Mouse (Mus musculus): ENCODE results near the gene Sphk1.
"Not testable (repeated sequence)": the region's sequence is repeated elsewhere in the genome, so short reads cannot be mapped to it uniquely, and the experiment has no call there.

Sphk1 gene

DNA sequence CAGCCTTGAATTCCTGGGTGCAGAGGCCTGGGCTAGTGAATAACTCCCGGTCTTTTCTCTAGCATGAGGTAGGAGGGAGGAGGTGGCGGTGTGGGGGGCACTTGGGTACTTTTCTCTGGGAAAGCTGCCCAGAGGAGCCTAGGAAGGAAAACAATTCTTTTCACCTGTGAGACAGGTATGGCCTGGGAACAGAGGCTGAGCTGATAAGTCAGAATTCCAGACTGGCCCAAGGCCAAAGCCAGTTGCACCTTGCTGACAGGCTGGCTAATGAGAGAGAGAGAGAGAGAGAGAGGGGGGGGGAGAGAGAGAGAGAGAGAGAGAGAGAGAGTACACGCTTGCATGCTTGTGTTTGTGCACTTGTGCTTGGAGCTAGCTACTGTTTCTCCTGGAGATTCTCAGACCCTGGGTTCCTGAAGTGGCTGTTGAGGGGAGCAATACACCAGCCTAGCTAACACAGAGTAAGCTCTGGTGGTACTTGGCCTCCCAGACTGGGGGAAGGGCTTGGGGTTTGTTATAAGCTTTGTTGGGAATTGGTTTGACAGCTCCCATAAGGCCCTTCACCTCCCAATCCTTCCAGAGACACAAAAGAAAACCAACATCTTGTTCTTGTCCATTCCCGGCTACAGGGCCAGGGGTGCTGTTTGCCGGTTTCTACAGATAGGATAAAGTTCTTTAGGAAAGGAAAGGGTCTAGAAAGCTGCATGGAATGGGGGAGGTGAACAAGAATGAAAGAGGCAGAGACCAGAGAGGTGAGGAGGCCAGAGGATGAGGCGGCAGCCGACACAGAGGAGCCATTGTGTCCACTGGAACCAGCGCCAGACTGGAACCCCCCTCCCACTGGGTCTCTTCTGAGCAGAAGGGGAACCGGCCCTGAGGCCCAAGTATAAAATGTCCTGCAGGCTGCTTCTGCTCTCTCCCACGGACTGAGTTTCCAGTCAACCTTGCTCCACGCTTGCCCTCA is at the start of gene Sphk1:
Sphk1 (plus strand) TSS at position 739 of the 961 bp plus-strand sequence.
- peak; percentile 95 for DNase-seq

DNA sequence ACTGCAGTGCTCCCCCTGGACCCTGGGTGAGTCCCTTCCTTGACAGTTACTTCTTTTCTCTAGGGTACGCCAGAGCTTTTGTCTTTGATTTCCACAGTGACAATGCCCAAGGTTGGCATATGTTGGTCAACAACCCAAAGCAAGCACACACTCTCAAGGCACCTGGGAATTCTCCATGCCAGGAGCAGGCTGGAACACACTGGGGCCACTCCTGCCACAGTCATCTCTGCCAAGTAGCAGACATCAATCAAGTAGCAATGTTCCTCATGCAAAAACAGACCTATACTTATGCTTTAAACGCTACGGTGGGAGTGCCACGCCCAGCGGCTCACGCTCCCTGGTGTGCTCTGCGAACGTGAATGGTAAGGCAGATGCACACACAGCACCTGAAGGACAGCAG is 49.8 kb upstream of the Sphk1 start:
- no peak for DNase-seq

DNA sequence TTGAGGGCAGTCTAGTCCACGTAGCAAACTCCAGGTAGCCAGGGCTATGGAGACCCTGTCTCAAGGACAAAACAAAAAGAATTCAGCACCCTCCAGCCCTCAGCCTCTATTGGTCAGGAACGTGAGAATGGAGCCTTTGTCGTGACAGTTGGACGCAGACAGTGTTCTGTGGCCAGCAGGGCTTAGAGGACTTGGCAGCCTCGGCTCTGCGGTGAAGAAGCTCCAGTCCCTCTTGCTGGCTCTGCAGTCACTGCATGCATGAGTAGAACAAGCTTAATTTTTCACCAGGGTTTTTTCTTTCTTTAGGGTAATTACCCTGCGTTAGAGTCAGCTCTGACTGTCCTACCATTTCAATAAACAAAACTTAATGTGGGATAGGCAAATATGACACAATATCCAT is 48.9 kb upstream of the Sphk1 start:
- DNase-seq = no peak

DNA sequence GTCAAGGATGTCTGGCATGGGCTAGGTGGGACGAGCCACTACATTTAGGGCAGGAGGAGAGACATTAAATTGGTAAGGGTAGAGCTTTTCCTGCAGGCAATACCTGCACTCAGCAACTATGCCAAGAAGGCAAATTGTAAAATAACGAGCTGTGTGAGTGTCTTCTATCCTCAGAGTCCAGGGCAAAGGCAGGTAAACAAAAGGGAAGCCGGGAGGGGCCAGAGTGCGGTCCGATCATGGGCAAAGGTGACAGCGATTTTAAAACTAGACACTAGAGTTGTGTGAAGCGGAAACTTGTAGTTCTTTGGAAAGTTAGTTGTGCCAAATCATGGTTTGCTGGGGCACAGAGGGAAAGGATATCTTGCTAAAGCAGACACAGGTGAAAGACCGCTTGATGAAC is 46.5 kb upstream of the Sphk1 start:
- DNase-seq = no peak

GRCm38 (mm10) chr11:116488207-116488606 is 42.5 kb upstream of the Sphk1 start:
- no peak for DNase-seq

DNA sequence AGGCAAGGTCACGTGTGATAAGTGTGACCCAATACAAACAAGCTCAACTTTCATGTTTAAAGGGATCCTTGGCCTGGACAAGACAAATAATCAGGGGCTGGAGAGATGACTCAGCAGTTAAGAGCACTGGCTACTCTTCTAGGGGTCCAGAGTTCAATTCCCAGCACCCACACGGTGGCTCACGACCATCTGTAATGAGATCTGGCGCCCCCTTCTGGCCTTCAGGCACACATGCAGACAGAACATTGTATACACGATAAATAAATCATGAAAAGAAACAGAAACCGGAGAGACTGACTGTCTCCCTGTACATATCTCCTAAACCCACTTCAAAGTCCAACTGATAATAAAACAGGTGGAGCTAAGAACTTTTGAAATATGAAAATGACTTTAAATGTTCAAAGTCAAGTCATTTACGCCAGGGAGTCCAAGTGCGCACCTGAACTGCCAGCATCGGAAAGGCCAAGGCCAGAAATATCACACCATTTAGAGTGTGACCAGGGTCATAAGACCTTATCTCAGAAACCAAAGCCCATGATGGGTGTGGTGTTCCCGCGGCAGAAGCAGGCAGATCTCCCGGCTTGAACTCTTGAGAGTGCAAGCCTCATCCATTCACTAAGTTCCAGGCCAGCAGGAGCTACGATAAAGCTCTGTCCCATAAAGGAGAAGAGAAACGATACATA is 41.9 kb upstream of the Sphk1 start:
- DNase-seq = peak; percentile 40

DNA sequence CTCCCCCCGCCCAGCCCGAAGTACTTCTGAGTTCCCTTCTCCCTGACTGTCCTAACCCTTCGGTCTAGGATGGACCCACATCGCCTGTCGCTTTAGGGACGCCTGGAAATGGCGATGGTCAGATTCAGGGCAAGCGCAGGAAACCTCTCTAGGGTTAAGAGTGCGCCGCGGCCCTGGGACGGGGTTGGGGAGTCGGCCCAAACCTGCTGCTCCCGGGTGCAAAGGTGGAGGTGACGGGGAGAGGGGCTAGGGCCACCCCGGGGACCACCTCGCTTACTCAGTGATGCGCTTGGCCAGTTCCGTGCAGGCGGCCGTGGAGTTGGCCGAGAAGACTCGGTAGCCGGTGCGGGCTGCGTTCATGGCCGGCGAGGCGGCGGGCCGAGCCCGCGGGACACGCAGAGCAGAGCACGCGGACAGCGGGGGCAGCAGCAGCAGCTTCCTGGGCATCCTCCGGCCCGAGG is 40.9 kb upstream of the Sphk1 start:
- no peak for DNase-seq

- peak; percentile 96 for DNase-seq
Observed at GRCm38 (mm10) chr11:116490232-116491107, 40.3 kb upstream of the Sphk1 start.

GRCm38 (mm10) chr11:116491338-116491737 is 39.4 kb upstream of the Sphk1 start:
- DNase-seq = no peak

- DNase-seq = not testable (repeated sequence)
Observed at GRCm38 (mm10) chr11:116492507-116492906, 38.2 kb upstream of the Sphk1 start.

- DNase-seq = no peak
Observed at GRCm38 (mm10) chr11:116493191-116493590, 37.5 kb upstream of the Sphk1 start.

DNA sequence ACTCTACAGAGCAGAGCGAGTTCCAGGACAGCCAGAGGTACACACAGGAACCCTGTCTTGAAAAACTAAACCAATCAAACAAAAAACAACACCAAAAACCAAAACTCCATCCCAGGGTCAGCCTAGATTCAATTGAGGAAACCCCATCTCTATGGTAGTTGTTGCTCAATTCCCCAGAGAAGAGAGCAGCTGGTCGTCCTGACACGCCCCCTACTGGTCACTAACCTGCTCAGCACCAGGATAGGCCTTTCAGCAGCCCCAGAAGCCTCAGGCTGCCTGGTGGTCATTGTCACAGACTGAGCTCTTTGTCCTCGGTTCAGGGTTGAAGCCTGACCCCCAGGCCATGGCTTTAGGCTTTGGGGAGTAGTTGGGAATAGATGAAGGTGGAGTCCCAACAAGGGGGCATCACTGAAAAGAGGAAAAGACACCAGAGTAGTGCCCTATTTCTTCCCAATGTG is 36.9 kb upstream of the Sphk1 start, which contains the start of gene Prpsap1:
Prpsap1 (minus strand) TSS at position 408 of the 458 bp plus-strand sequence.
- DNase-seq = peak; percentile 84

DNA sequence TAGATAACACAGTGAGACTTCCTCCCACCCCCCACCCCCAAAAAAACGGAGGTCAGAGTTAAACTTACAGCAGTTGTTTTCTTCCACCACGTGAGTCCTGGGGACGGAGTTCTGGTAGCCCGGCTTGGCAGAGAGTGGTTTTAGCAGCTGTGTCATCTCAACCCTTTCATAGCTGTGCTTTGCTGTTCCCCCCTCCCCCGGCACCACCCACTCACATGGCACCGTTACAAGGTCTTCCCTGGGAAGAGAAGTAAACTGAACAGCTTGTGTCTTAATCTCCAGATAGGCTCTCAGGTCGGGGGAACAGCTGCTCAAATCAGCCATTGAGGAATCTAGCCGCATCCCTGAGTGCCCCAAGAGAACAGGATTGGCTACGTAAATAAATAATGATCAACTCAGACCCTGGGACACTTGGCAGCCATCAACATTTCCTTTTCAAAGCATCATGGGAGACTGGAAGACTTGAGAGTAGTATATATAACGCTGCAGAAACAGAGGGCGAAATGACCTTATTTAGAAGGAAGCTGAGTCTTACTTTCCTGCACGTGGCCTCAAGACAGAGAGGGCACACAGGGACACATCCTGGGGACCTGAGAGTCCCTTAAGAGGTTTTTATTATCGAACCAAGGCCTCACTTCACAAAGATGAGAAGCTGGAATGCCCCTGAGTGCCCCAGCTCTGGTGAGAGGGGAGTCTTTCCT is 36.1 kb upstream of the Sphk1 start:
- DNase-seq = peak; percentile 74

DNA sequence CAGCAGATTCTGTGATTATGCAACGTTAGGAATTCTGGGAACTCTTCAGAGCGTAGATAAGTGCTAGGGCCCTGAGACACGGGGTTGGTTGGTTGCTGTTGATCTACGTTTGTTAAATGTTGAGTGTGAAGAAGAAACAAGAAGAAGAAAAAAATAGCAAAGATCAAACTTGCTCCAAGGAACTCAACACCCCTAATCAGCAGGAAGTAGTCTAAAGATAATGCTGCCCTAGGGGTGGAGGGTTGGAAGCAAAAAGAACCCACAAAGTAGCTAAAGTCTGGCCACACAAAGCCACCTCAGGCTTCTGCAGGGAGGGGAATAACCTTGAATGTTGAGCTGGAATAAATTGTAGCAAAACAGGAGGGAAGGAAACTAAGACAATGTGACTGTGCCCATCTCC is 33.4 kb upstream of the Sphk1 start:
- no peak for DNase-seq

DNA sequence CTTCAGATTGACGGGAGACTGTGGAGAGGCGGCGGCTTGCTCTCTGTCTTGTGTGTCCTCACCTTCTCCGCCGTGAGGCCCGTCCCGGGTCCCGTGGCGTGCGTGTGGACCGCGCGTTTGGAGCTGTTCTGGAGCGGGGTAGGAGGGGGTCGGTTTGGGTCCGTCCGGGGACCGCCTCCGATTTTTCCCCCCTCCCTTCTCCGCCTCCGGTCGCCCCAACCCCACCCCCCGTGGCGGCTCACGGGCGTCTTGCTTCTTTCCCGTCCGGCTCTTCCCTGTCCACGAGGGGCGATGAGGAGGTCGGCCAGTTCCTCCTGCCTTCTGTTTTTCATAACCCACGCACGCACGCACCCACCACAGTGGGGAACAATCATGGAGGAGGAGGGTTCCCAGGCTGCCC is 32.1 kb upstream of the Sphk1 start:
- DNase-seq = no peak

DNA sequence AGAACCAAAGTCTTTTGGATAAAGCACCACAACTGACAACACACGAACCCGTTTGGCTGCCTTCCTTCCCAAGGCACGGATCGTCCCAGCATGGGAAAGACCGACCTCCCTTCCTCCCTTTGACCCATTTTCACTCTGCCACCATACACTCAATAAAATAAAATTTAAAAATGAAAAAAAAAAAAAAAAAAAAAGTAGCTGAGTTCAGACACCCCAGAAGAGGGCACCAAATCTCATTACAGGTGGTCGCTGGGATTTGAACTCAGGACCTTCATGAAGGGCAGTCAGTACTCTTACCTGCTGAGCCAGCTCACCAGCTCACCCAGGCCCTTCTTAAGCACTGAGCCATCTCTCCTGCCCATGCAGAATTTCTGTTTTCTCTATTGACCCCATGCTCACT is 31.7 kb upstream of the Sphk1 start:
- DNase-seq = no peak

DNA sequence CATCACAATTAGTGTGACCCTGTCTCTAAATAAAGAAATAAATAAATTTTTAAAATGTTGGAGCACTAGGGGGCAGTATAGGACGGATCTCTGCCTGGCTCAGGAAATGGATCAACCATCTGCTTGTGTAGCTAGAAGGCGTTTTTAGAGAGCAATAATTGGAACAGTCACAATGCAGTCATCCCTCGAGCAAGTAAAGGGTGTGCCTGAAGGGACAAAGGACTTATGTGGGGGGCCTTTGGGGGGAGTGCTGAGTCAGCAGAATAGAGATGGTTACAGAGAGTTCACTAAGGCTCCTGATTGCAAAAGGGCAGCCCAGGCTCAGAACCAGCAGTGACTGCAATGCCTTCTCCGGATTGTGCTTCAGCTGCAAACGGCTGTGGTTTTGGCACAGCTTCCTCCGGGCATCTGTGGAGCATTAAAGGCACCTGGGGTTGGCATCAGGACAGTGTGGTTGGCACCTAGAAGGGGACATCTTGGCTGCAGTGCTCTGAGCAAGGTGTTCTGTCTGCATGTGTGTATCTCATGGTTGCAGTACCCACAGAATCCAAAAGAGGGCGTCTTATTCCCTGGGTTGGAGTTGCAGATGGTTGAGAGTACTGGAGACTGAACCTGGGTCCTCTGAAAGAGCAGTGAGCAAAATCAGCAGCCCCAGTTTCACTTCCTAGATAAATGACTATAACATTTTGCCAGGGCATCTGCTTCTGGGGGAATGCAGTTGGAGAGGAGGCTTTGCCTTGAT is 29.5 kb upstream of the Sphk1 start:
- DNase-seq = peak; percentile 92

GRCm38 (mm10) chr11:116504516-116504915 is 26.2 kb upstream of the Sphk1 start:
- no peak for DNase-seq

- DNase-seq = no peak
Observed at GRCm38 (mm10) chr11:116505573-116505972, 25.2 kb upstream of the Sphk1 start.

- DNase-seq = no peak
Observed at GRCm38 (mm10) chr11:116506151-116506875, 24.4 kb upstream of the Sphk1 start.

- no peak for DNase-seq
Observed at GRCm38 (mm10) chr11:116508689-116509088, 22.0 kb upstream of the Sphk1 start.
